Mouse (Mus musculus): ENCODE results near the gene Als2cr12.
A peak's percentile ranks its signal among the peaks of the same experiment; 100 is the strongest.
"Not testable (repeated sequence)": the region's sequence is repeated elsewhere in the genome, so short reads cannot be mapped to it uniquely, and the experiment has no call there.

The Als2cr12 gene

GRCm38 (mm10) chr1:58690006-58690744, 5.6 kb downstream of the Als2cr12 start:
- DNase-seq (ENCODE audit: low spot score): peak; percentile 14

- no peak for DNase-seq (ENCODE audit: low spot score)
Measured at GRCm38 (mm10) chr1:58689426-58689825, 6.4 kb downstream of the Als2cr12 start.

GRCm38 (mm10) chr1:58678412-58678811, 17.4 kb downstream of the Als2cr12 start:
- DNase-seq (ENCODE audit: low spot score): not testable (repeated sequence)

GRCm38 (mm10) chr1:58677575-58677974, 18.2 kb downstream of the Als2cr12 start:
- no peak for DNase-seq (ENCODE audit: low spot score)

- DNase-seq (ENCODE audit: low spot score): no peak
Measured at GRCm38 (mm10) chr1:58675011-58675410, 20.8 kb downstream of the Als2cr12 start.

- no peak for DNase-seq (ENCODE audit: low spot score)
Measured at GRCm38 (mm10) chr1:58672116-58672515, 23.7 kb downstream of the Als2cr12 start.

GRCm38 (mm10) chr1:58669635-58670034, 26.2 kb downstream of the Als2cr12 start:
- not testable (repeated sequence) for DNase-seq (ENCODE audit: low spot score)

GRCm38 (mm10) chr1:58668191-58668590, 27.6 kb downstream of the Als2cr12 start:
- no peak for DNase-seq (ENCODE audit: low spot score)

GRCm38 (mm10) chr1:58663365-58663764, 32.4 kb downstream of the Als2cr12 start:
- DNase-seq (ENCODE audit: low spot score): not testable (repeated sequence)

- DNase-seq (ENCODE audit: low spot score): not testable (repeated sequence)
Measured at GRCm38 (mm10) chr1:58662671-58663070, 33.1 kb downstream of the Als2cr12 start.

- peak; percentile 57 for DNase-seq (ENCODE audit: low spot score)
Measured at GRCm38 (mm10) chr1:58652480-58653403, 43.0 kb downstream of the Als2cr12 start.

- DNase-seq (ENCODE audit: low spot score): not testable (repeated sequence)
Measured at GRCm38 (mm10) chr1:58651571-58652456, 44.0 kb downstream of the Als2cr12 start.

- DNase-seq (ENCODE audit: low spot score): not testable (repeated sequence)
Measured at GRCm38 (mm10) chr1:58628847-58629246, 66.9 kb downstream of the Als2cr12 start.

GRCm38 (mm10) chr1:58621996-58622748, 73.6 kb downstream of the Als2cr12 start:
- no peak for DNase-seq (ENCODE audit: low spot score)

- DNase-seq (ENCODE audit: low spot score): no peak
Measured at GRCm38 (mm10) chr1:58621251-58621650, 74.5 kb downstream of the Als2cr12 start.

- no peak for DNase-seq (ENCODE audit: low spot score)
Measured at GRCm38 (mm10) chr1:58618766-58619165, 77.0 kb downstream of the Als2cr12 start.

GRCm38 (mm10) chr1:58617978-58618668, 77.7 kb downstream of the Als2cr12 start:
- DNase-seq (ENCODE audit: low spot score): no peak

GRCm38 (mm10) chr1:58617076-58617475, 78.7 kb downstream of the Als2cr12 start:
- DNase-seq (ENCODE audit: low spot score): no peak

- DNase-seq (ENCODE audit: low spot score): peak; percentile 48
Measured at GRCm38 (mm10) chr1:58616176-58616575, 79.6 kb downstream of the Als2cr12 start.

GRCm38 (mm10) chr1:58615146-58615545, 80.6 kb downstream of the Als2cr12 start:
- DNase-seq (ENCODE audit: low spot score): no peak
